Mouse (Mus musculus): ENCODE measurements around the gene Derl3. TPM values are rescaled to one million over a fixed set of nuclear protein-coding genes. Genes with fewer than 3 reads are reported as not detected.
"Not testable (repeated sequence)": the region's sequence is repeated elsewhere in the genome, so short reads cannot be mapped to it uniquely, and the experiment has no call there.

The Derl3 gene
- polyA plus RNA-seq, 1 experiment from 2014 or later, result 6.8 TPM

GRCm38 (mm10) chr10:75882433-75883231 lies 10.6 kb upstream of the Derl3 start:
- H3K27me3 ChIP-seq (replicated peaks; ENCODE audit: control insufficient read depth, insufficient read depth, low read length), result no peaks in the 10 kb centered on the region
- 7% methylated on average over 15 of the region's 15 CpGs for WGBS
- peak; percentile 31; the same call in 1 of the 2 replicates for ATAC-seq
- H3K27ac ChIP-seq (ENCODE audit: low read length), result 0 out of 2 replicates have a peak overlapping the region, but pooled peaks have one; percentile 14
- peak overlapping the region; percentile 18; the same call in 1 of the 2 replicates for H3K4me3 ChIP-seq (ENCODE audit: low read length)
- no peaks in the 10 kb centered on the region for H3K36me3 ChIP-seq (ENCODE audit: control insufficient read depth, insufficient read depth, low read length)
- H3K4me2 ChIP-seq (ENCODE audit: low read depth, low read length), result peak overlapping the region; percentile 43
- H3K9me3 ChIP-seq (ENCODE audit: control insufficient read depth, low read length), result no peaks in the 10 kb centered on the region
- H3K9ac ChIP-seq (ENCODE audit: low read depth, low read length), result 0 out of 2 replicates have a peak overlapping the region, but pooled peaks have one; percentile 37
- peaks cover 7% of the 10 kb centered on the region for H3K4me1 ChIP-seq (ENCODE audit: control insufficient read depth, insufficient read depth, low read length)

GRCm38 (mm10) chr10:75883232-75883552 lies 10.0 kb upstream of the Derl3 start:
- H3K4me2 ChIP-seq (ENCODE audit: low read depth, low read length), result peak overlapping the region; percentile 40; the same call in 1 of the 2 replicates
- ATAC-seq, result peak; percentile 67
- H3K4me1 ChIP-seq (ENCODE audit: control insufficient read depth, insufficient read depth, low read length), result peaks cover 7% of the 10 kb centered on the region
- no peaks in the 10 kb centered on the region for H3K9me3 ChIP-seq (ENCODE audit: control insufficient read depth, low read length)
- 0 out of 2 replicates have a peak overlapping the region, but pooled peaks have one; percentile 14 for H3K27ac ChIP-seq (ENCODE audit: low read length)
- no peaks in the 10 kb centered on the region for H3K27me3 ChIP-seq (replicated peaks; ENCODE audit: control insufficient read depth, insufficient read depth, low read length)
- H3K9ac ChIP-seq (ENCODE audit: low read depth, low read length), result 0 out of 2 replicates have a peak overlapping the region, but pooled peaks have one; percentile 37
- peak overlapping the region; percentile 18; the same call in 1 of the 2 replicates for H3K4me3 ChIP-seq (ENCODE audit: low read length)
- H3K36me3 ChIP-seq (ENCODE audit: control insufficient read depth, insufficient read depth, low read length), result no peaks in the 10 kb centered on the region
- under 1% methylated on average over 10 of the region's 10 CpGs for WGBS

- Histone ChIP-seq H3K9me3 (ENCODE audit: control insufficient read depth, low read length) (no peaks in the 10 kb centered on the region), H3K4me1 (ENCODE audit: control insufficient read depth, insufficient read depth, low read length) (peaks cover 13% of the 10 kb centered on the region), H3K36me3 (ENCODE audit: control insufficient read depth, insufficient read depth, low read length) (no peaks in the 10 kb centered on the region), H3K4me2 (ENCODE audit: low read depth, low read length) (no peak overlapping the region), H3K4me3 (ENCODE audit: low read length) (no peak overlapping the region), H3K27ac (ENCODE audit: low read length) (no peak overlapping the region), H3K9ac (ENCODE audit: low read depth, low read length) (no peak overlapping the region), H3K27me3 (replicated peaks; ENCODE audit: control insufficient read depth, insufficient read depth, low read length) (no peaks in the 10 kb centered on the region)
- no peak for ATAC-seq
- 88% methylated on average over 8 of the region's 8 CpGs for WGBS
Observed at GRCm38 (mm10) chr10:75884742-75885141, 8.5 kb upstream of the Derl3 start.

GRCm38 (mm10) chr10:75887504-75887903 lies 5.7 kb upstream of the Derl3 start:
- 89% methylated on average over 5 of the region's 5 CpGs for WGBS
- not testable (repeated sequence) for H3K4me2 ChIP-seq (ENCODE audit: low read depth, low read length); H3K27me3 ChIP-seq (replicated peaks; ENCODE audit: control insufficient read depth, insufficient read depth, low read length); ATAC-seq; H3K9me3 ChIP-seq (ENCODE audit: control insufficient read depth, low read length); H3K36me3 ChIP-seq (ENCODE audit: control insufficient read depth, insufficient read depth, low read length); H3K9ac ChIP-seq (ENCODE audit: low read depth, low read length); H3K27ac ChIP-seq (ENCODE audit: low read length); H3K4me3 ChIP-seq (ENCODE audit: low read length)
- peaks cover 12% of the 10 kb centered on the region for H3K4me1 ChIP-seq (ENCODE audit: control insufficient read depth, insufficient read depth, low read length)

- Histone ChIP-seq H3K4me1 (ENCODE audit: control insufficient read depth, insufficient read depth, low read length) (peaks cover 11% of the 10 kb centered on the region), H3K27ac (ENCODE audit: low read length) (no peak overlapping the region), H3K4me2 (ENCODE audit: low read depth, low read length) (no peak overlapping the region), H3K9me3 (ENCODE audit: control insufficient read depth, low read length) (no peaks in the 10 kb centered on the region), H3K4me3 (ENCODE audit: low read length) (no peak overlapping the region), H3K36me3 (ENCODE audit: control insufficient read depth, insufficient read depth, low read length) (no peaks in the 10 kb centered on the region), H3K27me3 (replicated peaks; ENCODE audit: control insufficient read depth, insufficient read depth, low read length) (no peaks in the 10 kb centered on the region), H3K9ac (ENCODE audit: low read depth, low read length) (no peak overlapping the region)
- WGBS, result 47% methylated on average over 8 of the region's 8 CpGs
- no peak for ATAC-seq
Observed at GRCm38 (mm10) chr10:75889406-75890153, 3.6 kb upstream of the Derl3 start.

GRCm38 (mm10) chr10:75894601-75895000 lies 1.4 kb downstream of the Derl3 start:
- 77% methylated on average over 6 of the region's 6 CpGs for WGBS
- H3K36me3 ChIP-seq (ENCODE audit: control insufficient read depth, insufficient read depth, low read length), result peaks cover 10% of the 10 kb centered on the region; the same call in 1 of the 2 replicates

GRCm38 (mm10) chr10:75895730-75896129 lies 2.5 kb downstream of the Derl3 start:
- no peaks in the 10 kb centered on the region for H3K9me3 ChIP-seq (ENCODE audit: control insufficient read depth, low read length)
- H3K9ac ChIP-seq (ENCODE audit: low read depth, low read length), result no peak overlapping the region
- no peaks in the 10 kb centered on the region for H3K27me3 ChIP-seq (replicated peaks; ENCODE audit: control insufficient read depth, insufficient read depth, low read length)
- ATAC-seq, result no peak
- H3K4me2 ChIP-seq (ENCODE audit: low read depth, low read length), result no peak overlapping the region
- WGBS, result 93% methylated on average over 5 of the region's 5 CpGs
- H3K4me1 ChIP-seq (ENCODE audit: control insufficient read depth, insufficient read depth, low read length), result peaks cover 5% of the 10 kb centered on the region
- H3K36me3 ChIP-seq (ENCODE audit: control insufficient read depth, insufficient read depth, low read length), result peaks cover 13% of the 10 kb centered on the region
- no peak overlapping the region for H3K4me3 ChIP-seq (ENCODE audit: low read length)
- no peak overlapping the region for H3K27ac ChIP-seq (ENCODE audit: low read length)

More at GRCm38 (mm10) chr10:75894601-75895000, 1.4 kb downstream of the Derl3 start:
- Histone ChIP-seq H3K9me3 (ENCODE audit: control insufficient read depth, low read length) (no peaks in the 10 kb centered on the region), H3K4me3 (ENCODE audit: low read length) (no peak overlapping the region), H3K4me2 (ENCODE audit: low read depth, low read length) (no peak overlapping the region), H3K4me1 (ENCODE audit: control insufficient read depth, insufficient read depth, low read length) (peaks cover 6% of the 10 kb centered on the region), H3K27me3 (replicated peaks; ENCODE audit: control insufficient read depth, insufficient read depth, low read length) (no peaks in the 10 kb centered on the region), H3K27ac (ENCODE audit: low read length) (no peak overlapping the region), H3K9ac (ENCODE audit: low read depth, low read length) (no peak overlapping the region)
- ATAC-seq, result no peak

GRCm38 (mm10) chr10:75896208-75896607 lies 3.0 kb downstream of the Derl3 start:
- Histone ChIP-seq H3K36me3 (ENCODE audit: control insufficient read depth, insufficient read depth, low read length) (peaks cover 14% of the 10 kb centered on the region), H3K4me1 (ENCODE audit: control insufficient read depth, insufficient read depth, low read length) (peaks cover 5% of the 10 kb centered on the region), H3K9ac (ENCODE audit: low read depth, low read length) (no peak overlapping the region), H3K9me3 (ENCODE audit: control insufficient read depth, low read length) (no peaks in the 10 kb centered on the region), H3K27me3 (replicated peaks; ENCODE audit: control insufficient read depth, insufficient read depth, low read length) (no peaks in the 10 kb centered on the region), H3K4me2 (ENCODE audit: low read depth, low read length) (no peak overlapping the region), H3K27ac (ENCODE audit: low read length) (no peak overlapping the region), H3K4me3 (ENCODE audit: low read length) (no peak overlapping the region)
- no peak for ATAC-seq
- WGBS, result 90% methylated on average over 1 of the region's 1 CpGs

- Histone ChIP-seq H3K4me3 (ENCODE audit: low read length) (no peak overlapping the region), H3K9ac (ENCODE audit: low read depth, low read length) (no peak overlapping the region)
- WGBS, result 38% methylated on average over 6 of the region's 6 CpGs
Observed at GRCm38 (mm10) chr10:75897373-75897772, 4.2 kb downstream of the Derl3 start.

More at GRCm38 (mm10) chr10:75897373-75897772, 4.2 kb downstream of the Derl3 start:
- H3K27ac ChIP-seq (ENCODE audit: low read length), result no peak overlapping the region
- no peak for ATAC-seq
- H3K9me3 ChIP-seq (ENCODE audit: control insufficient read depth, low read length), result no peaks in the 10 kb centered on the region
- H3K4me1 ChIP-seq (ENCODE audit: control insufficient read depth, insufficient read depth, low read length), result peaks cover 5% of the 10 kb centered on the region
- no peak overlapping the region for H3K4me2 ChIP-seq (ENCODE audit: low read depth, low read length)
- H3K27me3 ChIP-seq (replicated peaks; ENCODE audit: control insufficient read depth, insufficient read depth, low read length), result no peaks in the 10 kb centered on the region
- peaks cover 21% of the 10 kb centered on the region for H3K36me3 ChIP-seq (ENCODE audit: control insufficient read depth, insufficient read depth, low read length)
